Mouse (Mus musculus) brain, adult 10 weeks (tissue): ENCODE data around the gene Fam76b. TPM values are rescaled to one million over a fixed set of nuclear protein-coding genes. Genes with fewer than 3 reads are reported as not detected.

ENCODE experiments used
- polyA plus RNA-seq: library from polyadenylated mRNA; stranded (reverse); fragments of 350-450 nt; fragmentation: Illumina TruSeq; extraction: RNeasy Lipid Tissue Mini Kit (QIAGEN cat#74804); gene quantifications from one replicate; pipeline ENCODE4 v1.2.3, GENCODE M21; 2015; ENCODE audit warnings: low read depth, low replicate concordance

Gene Fam76b
- 20.4 TPM for polyA plus RNA-seq

GRCm38 (mm10) chr9:13827406-13828086, at the start of gene Fam76b:
Gene Fam76b, plus strand, starts transcription at chr9:13827716.

GRCm38 (mm10) chr9:13826832-13827405, 597 bp upstream of the Fam76b start, which contains the start of gene Cep57:
Gene Cep57, minus strand, starts transcription at chr9:13827107.

Other genes starting within 250 kb of the Fam76b start
- gene Mtmr2, start 79.3 kb upstream of the Fam76b start, polyA plus RNA-seq = 58.1 TPM
- gene Cep57, start 609 bp upstream of the Fam76b start, polyA plus RNA-seq = 22.5 TPM